Mouse (Mus musculus) thymus, adult 2 months (tissue): ENCODE measurements around the gene Prkag2. TPM values are rescaled to one million over a fixed set of nuclear protein-coding genes. Genes with fewer than 3 reads are reported as not detected.
"Not testable (repeated sequence)": the region's sequence is repeated elsewhere in the genome, so short reads cannot be mapped to it uniquely, and the experiment has no call there.

Source experiments
- DNase-seq: peaks from one replicate; pipeline ENCODE4 v3.0.0; 2021
- H3K27ac ChIP-seq: fragments of 200-500 bp; 2 replicates; pipeline ENCODE4 v1.5.1; 2012; ENCODE audit warnings: low read length, control low read depth; ENCODE audit not compliant: control insufficient read depth, insufficient read depth
- H3K27me3 ChIP-seq: fragments of 200-500 bp; 2 replicates; pipeline ENCODE4 v1.6.1; 2012; ENCODE audit warnings: mild to moderate bottlenecking, low read length, moderate library complexity, mixed read lengths; ENCODE audit not compliant: control insufficient read depth, insufficient read depth
- H3K36me3 ChIP-seq: fragments of 200-500 bp; 2 replicates; pipeline ENCODE4 v1.6.1; 2012; ENCODE audit warnings: mild to moderate bottlenecking, low read length, moderate library complexity; ENCODE audit not compliant: control insufficient read depth, insufficient read depth
- H3K4me1 ChIP-seq: fragments of 200-500 bp; replicated peaks from 2 replicates; pipeline ENCODE4 v1.6.1; 2012; ENCODE audit warnings: low read length; ENCODE audit not compliant: control insufficient read depth, insufficient read depth
- H3K4me3 ChIP-seq: fragments of 200-500 bp; 2 replicates; pipeline ENCODE4 v1.5.1; 2012; ENCODE audit warnings: mild to moderate bottlenecking, low read length, control low read depth, moderate library complexity; ENCODE audit not compliant: control insufficient read depth, insufficient read depth
- CTCF ChIP-seq: fragments of 200-500 bp; IDR thresholded peaks from 2 replicates; pipeline ENCODE4 v1.5.1; 2012; ENCODE audit warnings: mild to moderate bottlenecking, control low read depth, low read length, moderate library complexity, borderline replicate concordance; ENCODE audit not compliant: control insufficient read depth, poor library complexity, insufficient read depth; ENCODE audit errors: extremely low read depth
- POLR2A ChIP-seq: fragments of 200-500 bp; IDR thresholded peaks from 2 replicates; pipeline ENCODE4 v1.6.1; 2012; ENCODE audit warnings: mild to moderate bottlenecking, low read length, control low read depth, moderate library complexity; ENCODE audit not compliant: control insufficient read depth, poor library complexity, insufficient read depth; ENCODE audit errors: extremely low read depth
- WGBS: fragments of 180-500 bp; shearing (Covaris S2); methylation state at CpG from one replicate; pipeline ENCODE4 v1.1.7; 2018; 5-methylcytosine and 5-hydroxymethylcytosine counted together
- polyA plus RNA-seq: library from polyadenylated mRNA; depleted of rRNA; stranded (reverse); fragments of >200 nt; gene quantifications from 2 replicates; pipeline ENCODE4 v1.2.3, GENCODE M21; 2012

Prkag2 gene
- polyA plus RNA-seq, 1 experiment, result 23.5 TPM

GRCm38 (mm10) chr5:24823864-24824405 lies 276.5 kb downstream of the Prkag2 start:
- TF ChIP-seq CTCF, result no peak
- no peak for TF ChIP-seq POLR2A
- 60% methylated on average over 6 of the region's 6 CpGs for WGBS
- Histone ChIP-seq H3K27ac (no peak overlapping the region), H3K27me3 (no peaks in the 10 kb centered on the region), H3K4me3 (no peak overlapping the region), H3K4me1 (peaks cover 18% of the 10 kb centered on the region), H3K36me3 (no peaks in the 10 kb centered on the region)
- no peak for DNase-seq

- no peak overlapping the region for H3K4me3 ChIP-seq
- no peak for TF ChIP-seq CTCF
- TF ChIP-seq POLR2A, result no peak
- peaks cover 16% of the 10 kb centered on the region for H3K4me1 ChIP-seq
These were observed 277.7 kb downstream of the Prkag2 start for GRCm38 (mm10) chr5:24822781-24823180.

GRCm38 (mm10) chr5:24822231-24822630 lies 278.2 kb downstream of the Prkag2 start:
- H3K4me3 ChIP-seq, H3K27ac ChIP-seq, H3K27me3 ChIP-seq, DNase-seq, H3K36me3 ChIP-seq: not testable (repeated sequence)
- H3K4me1 ChIP-seq, result peaks cover 12% of the 10 kb centered on the region
- 92% methylated on average over 3 of the region's 3 CpGs for WGBS

More at GRCm38 (mm10) chr5:24822781-24823180, 277.7 kb downstream of the Prkag2 start:
- Histone ChIP-seq H3K27ac (no peak overlapping the region), H3K27me3 (no peaks in the 10 kb centered on the region), H3K36me3 (no peaks in the 10 kb centered on the region; the same call in 1 of the 2 replicates)
- DNase-seq, result no peak
- WGBS, result 84% methylated on average over 3 of the region's 3 CpGs

- DNase-seq, result no peak
- Histone ChIP-seq H3K27me3 (no peaks in the 10 kb centered on the region), H3K27ac (no peak overlapping the region), H3K4me3 (no peak overlapping the region), H3K36me3 (peaks cover 11% of the 10 kb centered on the region), H3K4me1 (peaks cover 9% of the 10 kb centered on the region)
- 88% methylated on average over 3 of the region's 3 CpGs for WGBS
- no peak for TF ChIP-seq POLR2A
- no peak for TF ChIP-seq CTCF
These were observed 279.0 kb downstream of the Prkag2 start for GRCm38 (mm10) chr5:24821403-24821841.

GRCm38 (mm10) chr5:24820627-24821026 lies 279.8 kb downstream of the Prkag2 start:
- no peak overlapping the region for H3K27ac ChIP-seq
- no peak overlapping the region for H3K4me3 ChIP-seq
- no peak for DNase-seq
- no peaks in the 10 kb centered on the region for H3K27me3 ChIP-seq
- 93% methylated on average over 5 of the region's 5 CpGs for WGBS
- TF ChIP-seq POLR2A, result no peak
- no peak for TF ChIP-seq CTCF
- peaks cover 12% of the 10 kb centered on the region for H3K36me3 ChIP-seq
- peaks cover 9% of the 10 kb centered on the region for H3K4me1 ChIP-seq

GRCm38 (mm10) chr5:24817191-24817590 lies 283.3 kb downstream of the Prkag2 start:
- no peaks in the 10 kb centered on the region for H3K27me3 ChIP-seq
- DNase-seq, result no peak
- peaks cover 39% of the 10 kb centered on the region for H3K36me3 ChIP-seq
- H3K27ac ChIP-seq, result no peak overlapping the region
- no peak for TF ChIP-seq POLR2A
- TF ChIP-seq CTCF, result no peak
- H3K4me1 ChIP-seq, result no peaks in the 10 kb centered on the region
- no peak overlapping the region for H3K4me3 ChIP-seq
- 93% methylated on average over 4 of the region's 4 CpGs for WGBS

- peaks cover 60% of the 10 kb centered on the region for H3K36me3 ChIP-seq
- DNase-seq, result no peak
- H3K27me3 ChIP-seq, result no peaks in the 10 kb centered on the region
- TF ChIP-seq POLR2A, result no peak
- no peak for TF ChIP-seq CTCF
- H3K27ac ChIP-seq, result no peak overlapping the region
- no peaks in the 10 kb centered on the region for H3K4me1 ChIP-seq
- H3K4me3 ChIP-seq, result no peak overlapping the region
- 62% methylated on average over 3 of the region's 3 CpGs for WGBS
These were observed 286.5 kb downstream of the Prkag2 start for GRCm38 (mm10) chr5:24813946-24814345.
